Mouse (Mus musculus) lung, adult 2 months (tissue): ENCODE measurements around the gene Lrrc20.

ENCODE experiments used
- CTCF ChIP-seq: fragments of 200-500 bp; IDR thresholded peaks from 2 replicates; pipeline ENCODE4 v1.5.1; 2011; ENCODE audit warnings: mild to moderate bottlenecking, low read length, control low read depth; ENCODE audit not compliant: insufficient read depth
- POLR2A ChIP-seq: fragments of 200-500 bp; IDR thresholded peaks from 2 replicates; pipeline ENCODE4 v1.6.1; 2011; ENCODE audit warnings: low read depth, mild to moderate bottlenecking, control low read depth, low read length, borderline replicate concordance; ENCODE audit errors: extremely low read depth

DNA sequence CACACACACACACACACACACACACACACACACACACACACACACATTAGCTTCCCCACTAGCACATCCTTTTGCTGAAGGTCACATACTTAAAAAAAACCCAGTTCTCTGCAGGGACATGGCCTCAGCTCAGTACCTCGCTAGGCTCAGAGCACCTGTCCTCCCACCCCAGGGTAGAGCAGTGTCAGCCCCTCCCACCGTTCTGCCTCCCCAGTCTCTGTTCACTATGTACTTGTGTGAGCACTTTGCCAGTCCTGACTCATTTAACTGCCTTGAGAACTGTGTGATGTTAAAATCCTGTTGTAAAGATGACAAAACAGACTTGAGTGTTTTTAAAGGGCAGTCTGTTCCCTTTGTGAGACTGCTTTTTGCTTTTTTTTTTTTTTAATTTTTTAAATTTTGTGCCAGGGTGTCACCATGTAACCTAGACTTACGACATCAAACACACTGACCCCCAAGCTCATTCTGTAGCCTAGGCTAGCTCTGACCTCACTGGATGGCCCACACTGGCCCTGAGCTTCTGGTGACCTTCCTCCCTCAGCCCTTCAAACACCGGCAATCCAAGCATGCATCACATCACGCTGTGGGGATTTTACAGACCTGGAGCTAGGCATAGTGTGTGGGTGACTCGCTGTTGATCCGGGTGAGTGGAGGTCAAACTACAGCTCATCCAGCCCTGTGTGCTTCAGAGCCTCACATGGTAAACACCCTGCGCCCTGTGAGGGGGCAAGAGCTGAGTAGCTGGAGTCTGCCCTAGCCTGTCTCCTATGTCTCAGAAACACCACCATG lies 11.1 kb downstream of the Lrrc20 start:
- no peak for TF ChIP-seq CTCF
- no peak for TF ChIP-seq POLR2A
